Mouse (Mus musculus): ENCODE measurements around the gene BC024978.

GRCm38 (mm10) chr7:27259271-27259721 is 63.7 kb downstream of the BC024978 start:
- TF ChIP-seq CTCF (IDR thresholded peaks at IDR 0.05) (no peak), EP300 (IDR thresholded peaks at IDR 0.05) (no peak)

Measured in lung, postnatal 0 days (tissue).